Mouse (Mus musculus) large intestine, adult 2 months (tissue): ENCODE results near the gene Rnaseh2a. TPM values are rescaled to one million over a fixed set of nuclear protein-coding genes. Genes with fewer than 3 reads are reported as not detected.
"Not testable (repeated sequence)": the region's sequence is repeated elsewhere in the genome, so short reads cannot be mapped to it uniquely, and the experiment has no call there.

Source experiments
- DNase-seq: peaks from one replicate; pipeline ENCODE4 v3.0.0-alpha.2; 2012; ENCODE audit warnings: low read depth, low spot score
- WGBS: fragments of 180-500 bp; shearing (Covaris S2); methylation state at CpG from one replicate; pipeline ENCODE4 v1.1.7; 2018; 5-methylcytosine and 5-hydroxymethylcytosine counted together
- polyA plus RNA-seq: library from polyadenylated mRNA; depleted of rRNA; stranded (reverse); fragments of >200 nt; gene quantifications from 2 replicates; pipeline ENCODE4 v1.2.3, GENCODE M21; 2012; rRNA removed

Gene Rnaseh2a
- polyA plus RNA-seq, 1 experiment: 48.2 TPM

- 56% methylated on average over 5 of the region's 5 CpGs for WGBS
- no peak for DNase-seq
These were observed 59.6 kb downstream of the Rnaseh2a start for GRCm38 (mm10) chr8:84909949-84910348.

- DNase-seq: no peak
- 48% methylated on average over 20 of the region's 20 CpGs for WGBS
These were observed 60.3 kb downstream of the Rnaseh2a start for GRCm38 (mm10) chr8:84909162-84909767.

- WGBS: 1% methylated on average over 45 of the region's 45 CpGs
- peak; percentile 85 for DNase-seq
These were observed 61.0 kb downstream of the Rnaseh2a start, which contains the start of gene Dnase2a for GRCm38 (mm10) chr8:84908421-84909161. Gene Dnase2a (plus strand): TSS chr8:84908560.

- WGBS: 14% methylated on average over 7 of the region's 7 CpGs
- DNase-seq: not testable (repeated sequence)
These were observed 61.6 kb downstream of the Rnaseh2a start for GRCm38 (mm10) chr8:84907979-84908378.

- DNase-seq: no peak
- 66% methylated on average over 8 of the region's 8 CpGs for WGBS
These were observed 62.1 kb downstream of the Rnaseh2a start for GRCm38 (mm10) chr8:84907493-84907892.

GRCm38 (mm10) chr8:84907037-84907436 is 62.5 kb downstream of the Rnaseh2a start:
- no peak for DNase-seq
- WGBS: 94% methylated on average over 9 of the region's 9 CpGs

Other genes with a start within 250 kb of the Rnaseh2a start
- gene G430095P16Rik, start 246.8 kb downstream of the Rnaseh2a start, polyA plus RNA-seq: 0.12 and 0.18 TPM in 2 replicates
- gene Nfix, start 169.4 kb downstream of the Rnaseh2a start, polyA plus RNA-seq: 14.5 and 15.4 TPM in 2 replicates
- gene Dand5, start 146.9 kb downstream of the Rnaseh2a start, polyA plus RNA-seq: 1.9 and 3.0 TPM in 2 replicates
- 13.4 and 22.8 TPM in 2 replicates for gene Gadd45gip1, start 138.2 kb downstream of the Rnaseh2a start, polyA plus RNA-seq
- gene Rad23a, start 129.1 kb downstream of the Rnaseh2a start, polyA plus RNA-seq: 49.3 and 65.9 TPM in 2 replicates
- gene Calr, start 122.8 kb downstream of the Rnaseh2a start, polyA plus RNA-seq: 402 and 404 TPM in 2 replicates
- 50.9 and 54.2 TPM in 2 replicates for gene Farsa, start 112.8 kb downstream of the Rnaseh2a start, polyA plus RNA-seq
- gene Syce2, start 97.7 kb downstream of the Rnaseh2a start, polyA plus RNA-seq: 3.5 and 5.5 TPM in 2 replicates
- gene Gcdh, start 75.8 kb downstream of the Rnaseh2a start, polyA plus RNA-seq: 38.6 and 64.2 TPM in 2 replicates
- 0.38 and 0.43 TPM in 2 replicates for gene Klf1, start 67.8 kb downstream of the Rnaseh2a start, polyA plus RNA-seq
- gene Dnase2a, start 61.2 kb downstream of the Rnaseh2a start, polyA plus RNA-seq: 8.4 and 8.7 TPM in 2 replicates
- gene Mast1, start 32.4 kb downstream of the Rnaseh2a start, polyA plus RNA-seq: 0.36 and 0.49 TPM in 2 replicates
- gene Rtbdn, start 22.8 kb downstream of the Rnaseh2a start, polyA plus RNA-seq: not detected in 2 replicates
- gene Gm49661, start 334 bp downstream of the Rnaseh2a start, polyA plus RNA-seq: 1.2 and 1.4 TPM in 2 replicates
- 183 and 200 TPM in 2 replicates for gene Prdx2, start 180 bp downstream of the Rnaseh2a start, polyA plus RNA-seq
- gene Junb, start 9.0 kb upstream of the Rnaseh2a start, polyA plus RNA-seq: 80.2 and 118 TPM in 2 replicates
- gene Hook2, start 20.8 kb upstream of the Rnaseh2a start, polyA plus RNA-seq: 33.8 and 49.0 TPM in 2 replicates
- gene Best2, start 44.8 kb upstream of the Rnaseh2a start, polyA plus RNA-seq: 0.33 TPM in 1 of 2 replicates, not detected in the other
- gene Asna1, start 55.5 kb upstream of the Rnaseh2a start, polyA plus RNA-seq: 142 and 146 TPM in 2 replicates
- 93.9 and 101 TPM in 2 replicates for gene Trir, start 57.1 kb upstream of the Rnaseh2a start, polyA plus RNA-seq
- 34.5 and 50.7 TPM in 2 replicates for gene Tnpo2, start 67.1 kb upstream of the Rnaseh2a start, polyA plus RNA-seq
- 33.9 and 40.8 TPM in 2 replicates for gene Fbxw9, start 90.3 kb upstream of the Rnaseh2a start, polyA plus RNA-seq
- gene Gm5741, start 98.2 kb upstream of the Rnaseh2a start, polyA plus RNA-seq: 0.73 and 1.0 TPM in 2 replicates
- gene Dhps, start 102.0 kb upstream of the Rnaseh2a start, polyA plus RNA-seq: 33.3 and 41.4 TPM in 2 replicates
- 121 and 139 TPM in 2 replicates for gene Wdr83os, start 111.0 kb upstream of the Rnaseh2a start, polyA plus RNA-seq
- 29.4 and 33.9 TPM in 2 replicates for gene Wdr83, start 111.5 kb upstream of the Rnaseh2a start, polyA plus RNA-seq
- gene Man2b1, start 113.5 kb upstream of the Rnaseh2a start, polyA plus RNA-seq: 37.4 and 64.2 TPM in 2 replicates
- 0.96 and 1.5 TPM in 2 replicates for gene Zfp791, start 153.3 kb upstream of the Rnaseh2a start, polyA plus RNA-seq
- not detected in 2 replicates for gene Cks1brt, start 182.2 kb upstream of the Rnaseh2a start, polyA plus RNA-seq